Mouse (Mus musculus) macrophage (primary cell): ENCODE data around the gene 1700066M21Rik. TPM values are rescaled to one million over a fixed set of nuclear protein-coding genes. Genes with fewer than 3 reads are reported as not detected.

Experiments used
- H3K27ac ChIP-seq: fragments of 350-480 bp; formaldehyde crosslinking; 2 replicates; pipeline ENCODE4 v1.9.0; 2021
- H3K36me3 ChIP-seq: fragments of 350-480 bp; formaldehyde crosslinking; 2 replicates; pipeline ENCODE4 v1.9.0; 2021; ENCODE audit errors: inconsistent target
- H3K4me3 ChIP-seq: fragments of 350-480 bp; formaldehyde crosslinking; 2 replicates; pipeline ENCODE4 v1.9.0; 2021; ENCODE audit errors: inconsistent target
- H3K79me2 ChIP-seq: fragments of 350-480 bp; formaldehyde crosslinking; 2 replicates; pipeline ENCODE4 v1.9.0; 2021; ENCODE audit errors: inconsistent target
- WGBS: methylation state at CpG from one replicate; pipeline ENCODE4 v1.1.7; 2026; ENCODE audit warnings: inconsistent platforms; ENCODE audit not compliant: missing documents; 5-methylcytosine and 5-hydroxymethylcytosine counted together
- polyA plus RNA-seq: library from polyadenylated mRNA; stranded (reverse); fragments of 250-400 nt; gene quantifications from 3 replicates; pipeline ENCODE4 v1.2.4, GENCODE M21; 2018; ENCODE audit warnings: inconsistent platforms
- total RNA-seq, 78 experiments: library from RNA; depleted of rRNA; stranded (reverse); fragments of 250-400 nt; gene quantifications; 1 replicate in 9 of 78; 2 replicates in 24 of 78; 3 replicates in 43 of 78; 4 replicates in 2 of 78; pipeline ENCODE4 v1.2.4; 2018; ENCODE audit warnings: inconsistent platforms in 56 of 78

The 1700066M21Rik gene
- 10 to 100 TPM in 2 of 26 experiments, 1 to 10 TPM in 24; 1.7 to 11.7 (median 4.5) TPM for total RNA-seq (2018; cell fraction: chromatin; rRNA removed)
- total RNA-seq (2018; cell fraction: cytosol; rRNA removed), result 1 to 10 TPM; 2.2 to 8.7 (median 6.4) TPM
- total RNA-seq (2018; cell fraction: nucleus; rRNA removed), result 10 to 100 TPM in 6 of 26 experiments, 1 to 10 TPM in 20; 2.9 to 17.8 (median 5.7) TPM
- 6.1 to 7.2 TPM (median 6.9 TPM) in 3 replicates for polyA plus RNA-seq

GRCm38 (mm10) chr1:57377376-57378341 lies at the start of gene 1700066M21Rik:
Gene 1700066M21Rik, plus strand, starts transcription at chr1:57377620.
- Histone ChIP-seq H3K4me3 (peak within 1 kb of the TSS; percentile 62), H3K79me2 (peaks cover 20% of the 10 kb centered on the region; the same call in 1 of the 2 replicates), H3K36me3 (no peaks in the 10 kb centered on the region), H3K27ac (peak within 1 kb of the TSS; percentile 22; the same call in 1 of the 2 replicates)
- under 1% methylated on average over 59 of the region's 81 CpGs for WGBS

GRCm38 (mm10) chr1:57329285-57330093 lies 47.9 kb upstream of the 1700066M21Rik start:
- WGBS, result 89% methylated on average over 5 of the region's 5 CpGs
- Histone ChIP-seq H3K36me3 (no peaks in the 10 kb centered on the region), H3K4me3 (no peak overlapping the region), H3K27ac (no peak overlapping the region), H3K79me2 (no peaks in the 10 kb centered on the region)

- WGBS, result 82% methylated on average over 6 of the region's 6 CpGs
- Histone ChIP-seq H3K4me3 (no peak overlapping the region), H3K27ac (no peak overlapping the region), H3K79me2 (no peaks in the 10 kb centered on the region), H3K36me3 (no peaks in the 10 kb centered on the region)
These were observed 47.2 kb upstream of the 1700066M21Rik start for GRCm38 (mm10) chr1:57330228-57330627.

GRCm38 (mm10) chr1:57332040-57332439 lies 45.4 kb upstream of the 1700066M21Rik start:
- WGBS, result 54% methylated on average over 4 of the region's 4 CpGs
- no peak overlapping the region for H3K4me3 ChIP-seq
- no peaks in the 10 kb centered on the region for H3K79me2 ChIP-seq
- no peak overlapping the region for H3K27ac ChIP-seq
- H3K36me3 ChIP-seq, result no peaks in the 10 kb centered on the region

- H3K36me3 ChIP-seq, result no peaks in the 10 kb centered on the region
- no peaks in the 10 kb centered on the region for H3K79me2 ChIP-seq
- 60% methylated on average over 11 of the region's 11 CpGs for WGBS
- H3K4me3 ChIP-seq, result no peak overlapping the region
- no peak overlapping the region for H3K27ac ChIP-seq
These were observed 43.7 kb upstream of the 1700066M21Rik start for GRCm38 (mm10) chr1:57333550-57334213.

GRCm38 (mm10) chr1:57335200-57335599 lies 42.2 kb upstream of the 1700066M21Rik start:
- no peak overlapping the region for H3K27ac ChIP-seq
- H3K79me2 ChIP-seq, result no peaks in the 10 kb centered on the region
- no peaks in the 10 kb centered on the region for H3K36me3 ChIP-seq
- no peak overlapping the region for H3K4me3 ChIP-seq
- WGBS, result 56% methylated on average over 4 of the region's 5 CpGs

GRCm38 (mm10) chr1:57339156-57339796 lies 38.1 kb upstream of the 1700066M21Rik start:
- no peak overlapping the region for H3K27ac ChIP-seq
- H3K4me3 ChIP-seq, result no peak overlapping the region
- H3K79me2 ChIP-seq, result no peaks in the 10 kb centered on the region
- H3K36me3 ChIP-seq, result no peaks in the 10 kb centered on the region
- 37% methylated on average over 14 of the region's 14 CpGs for WGBS

GRCm38 (mm10) chr1:57341197-57341596 lies 36.2 kb upstream of the 1700066M21Rik start:
- no peak overlapping the region for H3K4me3 ChIP-seq
- no peaks in the 10 kb centered on the region for H3K36me3 ChIP-seq
- WGBS, result 85% methylated on average over 2 of the region's 2 CpGs
- H3K79me2 ChIP-seq, result no peaks in the 10 kb centered on the region
- no peak overlapping the region for H3K27ac ChIP-seq

GRCm38 (mm10) chr1:57347487-57347886 lies 29.9 kb upstream of the 1700066M21Rik start:
- Histone ChIP-seq H3K79me2 (no peaks in the 10 kb centered on the region), H3K27ac (no peak overlapping the region), H3K36me3 (no peaks in the 10 kb centered on the region), H3K4me3 (no peak overlapping the region)

GRCm38 (mm10) chr1:57351941-57352340 lies 25.5 kb upstream of the 1700066M21Rik start:
- 92% methylated on average over 1 of the region's 1 CpGs for WGBS

GRCm38 (mm10) chr1:57358546-57358945 lies 18.9 kb upstream of the 1700066M21Rik start:
- Histone ChIP-seq H3K79me2 (no peaks in the 10 kb centered on the region), H3K27ac (no peak overlapping the region)
- WGBS, result 97% methylated on average over 5 of the region's 5 CpGs

More at GRCm38 (mm10) chr1:57351941-57352340, 25.5 kb upstream of the 1700066M21Rik start:
- no peaks in the 10 kb centered on the region for H3K36me3 ChIP-seq
- H3K27ac ChIP-seq, result no peak overlapping the region
- H3K4me3 ChIP-seq, result no peak overlapping the region
- H3K79me2 ChIP-seq, result no peaks in the 10 kb centered on the region

GRCm38 (mm10) chr1:57367446-57367845 lies 10.0 kb upstream of the 1700066M21Rik start:
- no peaks in the 10 kb centered on the region for H3K36me3 ChIP-seq
- no peak overlapping the region for H3K4me3 ChIP-seq
- no peaks in the 10 kb centered on the region for H3K79me2 ChIP-seq
- WGBS, result 55% methylated on average over 3 of the region's 3 CpGs
- no peak overlapping the region for H3K27ac ChIP-seq

More at GRCm38 (mm10) chr1:57358546-57358945, 18.9 kb upstream of the 1700066M21Rik start:
- no peak overlapping the region for H3K4me3 ChIP-seq
- H3K36me3 ChIP-seq, result no peaks in the 10 kb centered on the region

GRCm38 (mm10) chr1:57369111-57369510 lies 8.3 kb upstream of the 1700066M21Rik start:
- Histone ChIP-seq H3K27ac (no peak overlapping the region), H3K4me3 (no peak overlapping the region), H3K79me2 (no peaks in the 10 kb centered on the region), H3K36me3 (no peaks in the 10 kb centered on the region)
- 91% methylated on average over 4 of the region's 4 CpGs for WGBS
